In the genomic region with DNA sequence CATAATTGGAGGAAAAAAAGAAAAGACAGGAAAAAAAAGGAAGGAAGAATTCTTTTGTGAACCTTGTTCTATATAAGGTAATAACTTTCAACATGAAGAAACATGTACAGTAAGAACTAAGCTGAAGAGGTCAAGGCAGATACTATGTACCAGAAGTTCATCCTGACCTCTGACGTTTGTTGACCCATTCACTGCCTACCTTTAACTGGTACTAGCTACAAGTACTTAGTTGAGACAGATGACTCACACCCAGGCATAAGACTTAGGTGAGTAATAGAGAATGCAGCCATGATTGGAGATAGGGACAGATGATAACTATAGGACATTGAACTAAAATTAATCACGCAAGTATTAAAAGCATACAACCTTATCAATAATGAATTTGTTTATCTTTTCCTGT, we compare ENCODE assay signal across 21 mouse cellular contexts. TPM values are rescaled to one million over a fixed set of nuclear protein-coding genes. Genes with fewer than 3 reads are reported as not detected.
"Had no signal": no experiment of that assay in that cellular context is flagged by ENCODE, and none has a peak within 500 bp of the region (broad histone marks: within the 10 kb centered on the region; RNA-seq: fewer than 3 reads in every experiment).

No protein-coding gene starts in this region.

- H3K4me3 ChIP-seq: neural tube, embryonic 12.5 days; neural tube, embryonic 13.5 days; neural tube, embryonic 15.5 days; stomach, embryonic 15.5 days had no signal

- H3K9me3 ChIP-seq: neural tube, embryonic 12.5 days; neural tube, embryonic 15.5 days; stomach, embryonic 15.5 days had no signal

- H3K27me3 ChIP-seq: neural tube, embryonic 12.5 days; neural tube, embryonic 13.5 days; neural tube, embryonic 15.5 days; stomach, embryonic 15.5 days had no signal

- H3K36me3 ChIP-seq: neural tube, embryonic 12.5 days; neural tube, embryonic 13.5 days; neural tube, embryonic 15.5 days; stomach, embryonic 15.5 days had no signal

- H3K4me1 ChIP-seq: neural tube, embryonic 12.5 days; neural tube, embryonic 13.5 days; neural tube, embryonic 15.5 days; stomach, embryonic 15.5 days had no signal

- H3K4me2 ChIP-seq: neural tube, embryonic 12.5 days; neural tube, embryonic 13.5 days; neural tube, embryonic 15.5 days; stomach, embryonic 15.5 days had no signal

- DNase-seq: retina, postnatal 1 day; right cerebral cortex, adult 18-20 months; right cerebral cortex, postnatal 14 days; right cerebral cortex, postnatal 25 days; right cerebral cortex, postnatal 4 days; spleen, adult 18-20 months; thymus, adult 18-20 months; thymus, adult 2 months; thymus, postnatal 14 days; thymus, postnatal 25 days; thymus, postnatal 36 days had no signal

- H3K9ac ChIP-seq: neural tube, embryonic 12.5 days; neural tube, embryonic 13.5 days; neural tube, embryonic 15.5 days; stomach, embryonic 15.5 days had no signal

- H3K27ac ChIP-seq: neural tube, embryonic 12.5 days; neural tube, embryonic 13.5 days; neural tube, embryonic 15.5 days; stomach, embryonic 15.5 days had no signal

RNA-seq across cellular contexts. Expression of gene Cyp3a13, which starts 15.1 kb away (rescaled TPM):
- polyA plus RNA-seq: neural tube, embryonic 12.5 days; neural tube, embryonic 13.5 days; neural tube, embryonic 14.5 days; neural tube, embryonic 15.5 days; spleen, adult 2 months; testis, adult 2 months had no signal

RNA-seq across cellular contexts. Expression of gene Gjc3, which starts 26.4 kb away (rescaled TPM):
- polyA plus RNA-seq: thymus, postnatal 0 days had no signal

RNA-seq across cellular contexts. Expression of gene Azgp1, which starts 44.8 kb away (rescaled TPM):
- polyA plus RNA-seq: neural tube, embryonic 12.5 days; neural tube, embryonic 13.5 days; neural tube, embryonic 14.5 days; neural tube, embryonic 15.5 days; small intestine, adult 2 months; spleen, adult 2 months; stomach, embryonic 14.5 days; thymus, adult 2 months had no signal
